Mouse (Mus musculus): ENCODE measurements around the gene Zkscan4.
"Not testable (repeated sequence)": the region's sequence is repeated elsewhere in the genome, so short reads cannot be mapped to it uniquely, and the experiment has no call there.

Zkscan4 gene

GRCm38 (mm10) chr13:21478759-21479670 lies at the start of gene Zkscan4, which contains the start of gene Gm10065:
Gene Zkscan4 (plus strand): TSS chr13:21478907.
Gene Gm10065 (minus strand): TSS chr13:21479441.
- peak; percentile 57 for DNase-seq (ENCODE audit: low spot score)

- no peak for DNase-seq (ENCODE audit: low spot score)
Measured at GRCm38 (mm10) chr13:21435476-21435875, 43.2 kb upstream of the Zkscan4 start.

- DNase-seq (ENCODE audit: low spot score): peak; percentile 47
Measured at GRCm38 (mm10) chr13:21440503-21441206, 38.1 kb upstream of the Zkscan4 start, which contains the start of gene Pgbd1. Gene Pgbd1 (minus strand): TSS chr13:21441058.

- DNase-seq (ENCODE audit: low spot score): no peak
Measured at GRCm38 (mm10) chr13:21441207-21441572, 37.5 kb upstream of the Zkscan4 start.

- no peak for DNase-seq (ENCODE audit: low spot score)
Measured at GRCm38 (mm10) chr13:21446796-21447195, 31.9 kb upstream of the Zkscan4 start.

- no peak for DNase-seq (ENCODE audit: low spot score)
Measured at GRCm38 (mm10) chr13:21447856-21448614, 30.7 kb upstream of the Zkscan4 start.

GRCm38 (mm10) chr13:21453042-21453441 lies 25.7 kb upstream of the Zkscan4 start:
- DNase-seq (ENCODE audit: low spot score): no peak

- peak; percentile 68 for DNase-seq (ENCODE audit: low spot score)
Measured at GRCm38 (mm10) chr13:21453449-21453848, 25.3 kb upstream of the Zkscan4 start, which contains the start of gene Zscan26. Gene Zscan26 (minus strand): TSS chr13:21453730.

GRCm38 (mm10) chr13:21454133-21454532 lies 24.6 kb upstream of the Zkscan4 start:
- no peak for DNase-seq (ENCODE audit: low spot score)

GRCm38 (mm10) chr13:21456347-21456746 lies 22.4 kb upstream of the Zkscan4 start:
- no peak for DNase-seq (ENCODE audit: low spot score)

GRCm38 (mm10) chr13:21462516-21462915 lies 16.2 kb upstream of the Zkscan4 start:
- DNase-seq (ENCODE audit: low spot score): not testable (repeated sequence)

- DNase-seq (ENCODE audit: low spot score): no peak
Measured at GRCm38 (mm10) chr13:21467336-21467735, 11.4 kb upstream of the Zkscan4 start.

- peak; percentile 48 for DNase-seq (ENCODE audit: low spot score)
Measured at GRCm38 (mm10) chr13:21468061-21469019, 10.4 kb upstream of the Zkscan4 start, which contains the start of gene Nkapl. Gene Nkapl (minus strand): TSS chr13:21468509.

GRCm38 (mm10) chr13:21469097-21469496 lies 9.6 kb upstream of the Zkscan4 start:
- no peak for DNase-seq (ENCODE audit: low spot score)

GRCm38 (mm10) chr13:21472427-21472826 lies 6.3 kb upstream of the Zkscan4 start:
- DNase-seq (ENCODE audit: low spot score): no peak

GRCm38 (mm10) chr13:21486881-21487280 lies 8.2 kb downstream of the Zkscan4 start:
- no peak for DNase-seq (ENCODE audit: low spot score)

GRCm38 (mm10) chr13:21492847-21493246 lies 14.1 kb downstream of the Zkscan4 start:
- DNase-seq (ENCODE audit: low spot score): no peak

GRCm38 (mm10) chr13:21495080-21495479 lies 16.4 kb downstream of the Zkscan4 start, which contains the start of gene AK157302:
Gene AK157302 (plus strand): TSS chr13:21495223.
- DNase-seq (ENCODE audit: low spot score): no peak

- not testable (repeated sequence) for DNase-seq (ENCODE audit: low spot score)
Measured at GRCm38 (mm10) chr13:21501182-21501581, 22.5 kb downstream of the Zkscan4 start, which contains the start of gene Gm11273. Gene Gm11273 (minus strand): TSS chr13:21501418.

GRCm38 (mm10) chr13:21502296-21502695 lies 23.6 kb downstream of the Zkscan4 start:
- DNase-seq (ENCODE audit: low spot score): no peak

Data from left cerebral cortex, adult 11 months (tissue).